Mouse (Mus musculus) urinary bladder, postnatal 10 days (tissue): ENCODE measurements at regions not wholly inside any gene's neighbourhood (a gene's known extent, or its start where the extent isn't known, plus 50 kb on each side); places are given as distances from the start of the nearest gene placed in this dataset.

ENCODE experiments used
- DNase-seq: peaks from one replicate; pipeline ENCODE4 v3.0.0; 2022; ENCODE audit warnings: low spot score

GRCm38 (mm10) chr12:27143310-27143709 is 199.1 kb downstream of the Sox11 start:
- no peak for DNase-seq

DNA sequence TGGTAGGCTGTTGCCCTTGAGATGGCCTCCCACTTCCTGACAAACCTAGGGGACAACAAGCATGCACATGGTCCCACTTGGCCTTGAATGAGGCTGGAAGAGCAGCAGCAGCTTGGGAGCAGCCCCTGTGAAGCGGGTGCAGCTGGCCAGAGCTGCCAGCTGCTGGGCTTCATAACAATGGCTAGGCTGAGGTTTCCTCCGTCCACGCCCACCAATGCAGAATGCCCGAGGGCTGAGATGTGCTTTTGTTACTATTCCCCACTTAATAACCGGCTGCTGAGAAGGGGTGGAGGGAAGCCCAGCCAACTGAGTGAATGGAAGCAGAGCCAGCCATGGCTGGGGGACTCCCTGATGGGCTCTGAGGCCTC is 202.1 kb downstream of the Sox11 start:
- no peak for DNase-seq

- DNase-seq: no peak
Observed at GRCm38 (mm10) chr12:27139683-27140334, 202.6 kb downstream of the Sox11 start.

DNA sequence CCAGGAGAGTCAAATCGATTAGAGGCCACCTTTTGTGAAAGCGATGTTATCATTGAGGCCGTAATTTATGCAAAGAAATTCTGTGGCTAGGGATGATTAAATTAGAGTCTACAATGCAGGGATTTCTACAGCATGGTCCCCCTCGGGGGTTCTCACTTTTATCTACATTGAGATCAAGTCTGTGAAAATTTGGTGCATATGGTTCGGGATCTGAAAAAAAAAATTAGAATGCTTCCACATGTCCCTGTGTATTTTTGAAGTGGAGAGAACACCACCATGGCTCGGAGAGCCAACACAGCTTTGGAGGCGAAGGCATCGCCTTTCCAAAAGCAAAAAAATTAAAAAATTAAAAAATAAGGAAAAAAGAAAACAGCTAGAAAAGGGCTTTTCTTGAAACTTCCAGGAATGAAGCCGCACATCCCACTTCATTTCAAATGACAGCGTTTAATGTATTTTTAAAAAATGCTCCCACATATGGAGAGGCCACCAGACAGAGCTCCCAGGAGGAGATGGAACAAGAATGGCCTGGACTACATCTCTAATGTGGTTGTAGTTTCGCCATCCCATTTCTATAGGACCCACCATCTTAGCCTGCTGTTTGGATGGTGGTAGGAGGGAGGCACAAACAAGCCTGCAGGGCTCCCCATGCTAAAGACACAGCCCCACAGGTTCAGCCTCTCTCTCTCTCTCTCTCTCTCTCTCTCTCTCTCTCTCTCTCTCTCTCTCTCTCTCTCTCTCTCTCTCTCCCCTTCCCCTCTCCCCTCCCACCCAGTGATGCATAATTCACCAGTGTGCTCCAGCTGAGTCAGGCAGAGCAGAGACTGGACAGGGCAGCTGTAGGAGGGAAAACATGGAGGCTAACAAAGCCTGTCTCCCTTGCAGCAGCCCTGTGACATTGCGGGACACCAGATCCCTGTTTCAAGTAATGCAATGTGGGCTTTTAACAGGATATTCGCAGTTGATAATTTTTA is 203.4 kb downstream of the Sox11 start:
- no peak for DNase-seq

- no peak for DNase-seq
Observed at GRCm38 (mm10) chr12:27135997-27136559, 206.3 kb downstream of the Sox11 start.

- no peak for DNase-seq
Observed at GRCm38 (mm10) chr12:27130544-27130943, 211.8 kb downstream of the Sox11 start.

- DNase-seq: no peak
Observed at GRCm38 (mm10) chr12:27127054-27127605, 215.2 kb downstream of the Sox11 start.

DNA sequence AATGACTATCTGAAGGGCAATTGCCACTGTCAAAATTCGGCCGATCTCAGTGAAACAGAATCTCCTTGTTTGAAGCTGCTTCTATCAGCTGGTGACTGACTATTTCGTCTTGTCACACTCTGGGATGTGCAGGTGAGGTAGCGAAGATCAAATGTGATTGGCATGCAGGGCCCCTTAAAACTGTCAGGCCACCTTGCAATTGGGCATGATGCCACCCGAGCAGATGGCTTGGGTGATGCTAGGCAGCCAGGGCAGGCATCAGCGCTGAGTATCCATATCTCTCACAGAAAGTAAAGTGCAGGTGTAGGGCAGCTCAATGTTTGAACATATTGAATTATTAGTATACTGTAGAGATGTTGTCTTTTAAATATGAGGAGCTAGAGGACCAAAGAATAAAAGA is 223.8 kb downstream of the Sox11 start:
- no peak for DNase-seq

DNA sequence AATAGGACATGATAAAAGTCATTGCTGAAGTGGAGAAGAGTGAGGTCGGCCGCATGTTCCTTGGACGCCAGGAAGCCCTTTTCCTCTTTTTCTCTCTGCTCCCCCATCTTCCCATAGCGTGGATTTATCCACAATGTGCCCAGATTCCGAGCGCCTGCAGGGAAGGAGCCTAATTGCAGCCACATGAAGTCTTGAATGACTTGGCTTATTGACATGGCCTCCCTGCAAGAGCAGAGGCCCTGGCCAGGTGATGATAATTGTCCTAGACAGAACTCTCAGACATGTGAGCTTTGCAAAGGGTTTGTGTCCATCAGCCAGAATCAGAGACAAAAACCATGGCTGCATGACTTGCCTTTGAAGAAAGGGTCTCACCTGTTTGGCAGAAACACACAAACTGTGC is 227.0 kb downstream of the Sox11 start:
- DNase-seq: no peak

DNA sequence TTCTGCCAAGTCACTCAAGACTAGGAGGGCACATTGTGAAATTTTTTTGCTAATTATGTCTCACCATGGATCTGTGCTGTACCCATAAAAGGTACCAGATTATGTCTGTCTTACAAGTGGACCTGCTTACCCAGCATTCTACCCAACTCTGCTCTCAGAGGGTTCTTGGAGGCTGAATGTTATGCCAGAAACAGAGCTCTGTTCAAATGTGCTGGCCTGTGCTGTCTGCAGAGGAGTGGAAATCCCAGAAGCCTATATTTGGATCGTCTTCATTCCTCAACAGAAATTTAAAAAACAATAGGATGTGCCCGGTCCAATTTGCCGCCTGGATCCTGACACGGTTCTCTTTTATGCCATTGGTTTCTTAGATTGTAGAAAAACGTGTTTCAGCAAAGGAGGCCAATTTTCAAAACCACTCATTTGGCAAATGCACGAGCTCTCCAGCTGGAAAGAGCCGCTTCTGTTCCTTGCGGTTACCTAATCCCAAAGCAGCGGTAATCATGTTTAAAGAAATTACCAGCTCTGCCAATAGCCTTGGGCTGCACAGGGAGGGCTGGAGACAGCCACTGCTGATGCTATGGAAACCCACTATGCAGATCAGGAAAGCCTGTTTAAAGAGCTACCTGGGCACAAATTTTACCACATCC is 237.3 kb downstream of the Sox11 start:
- DNase-seq: no peak

DNA sequence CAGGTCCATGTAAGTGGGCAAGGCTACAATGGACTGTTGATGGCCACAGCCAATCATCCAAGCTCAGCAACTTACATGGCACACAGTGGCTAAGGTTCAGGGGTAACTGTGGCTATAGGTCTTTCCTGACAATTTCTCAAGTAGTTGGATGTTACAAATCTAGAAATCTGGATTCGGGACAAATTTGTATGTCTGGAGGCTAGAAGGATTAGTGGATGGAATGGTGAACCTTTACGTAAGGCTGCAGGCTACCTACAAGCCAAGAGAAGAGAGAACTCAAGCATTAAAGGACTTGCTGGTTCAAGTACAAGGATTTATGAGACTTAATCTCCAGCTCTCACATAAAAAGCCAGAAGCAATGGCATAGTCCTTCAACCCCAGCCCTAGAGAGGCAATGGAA is 239.4 kb downstream of the Sox11 start:
- no peak for DNase-seq

DNA sequence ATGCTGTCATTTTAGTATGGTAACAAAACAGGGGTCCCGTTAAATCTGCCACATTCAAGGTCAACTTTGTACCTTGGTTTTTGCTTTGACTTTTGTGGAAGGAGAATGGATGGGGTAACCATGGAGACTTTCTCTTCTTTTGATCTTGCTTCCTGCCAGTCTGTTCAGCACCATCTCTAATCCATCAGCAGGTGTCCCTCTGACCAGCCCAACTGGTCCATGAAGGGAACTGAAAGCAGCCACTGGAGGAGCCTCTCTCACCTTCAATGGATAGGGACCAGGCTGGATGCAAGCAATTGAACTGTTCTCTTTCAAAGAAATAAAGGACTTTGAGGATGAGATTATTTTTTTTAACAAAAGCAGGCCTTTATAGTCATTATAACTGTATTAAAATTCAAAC is 253.2 kb downstream of the Sox11 start:
- DNase-seq: no peak

GRCm38 (mm10) chr12:27085890-27086289 is 256.5 kb downstream of the Sox11 start:
- DNase-seq: no peak

- no peak for DNase-seq
Observed at GRCm38 (mm10) chr12:27083645-27084550, 258.5 kb downstream of the Sox11 start.

DNA sequence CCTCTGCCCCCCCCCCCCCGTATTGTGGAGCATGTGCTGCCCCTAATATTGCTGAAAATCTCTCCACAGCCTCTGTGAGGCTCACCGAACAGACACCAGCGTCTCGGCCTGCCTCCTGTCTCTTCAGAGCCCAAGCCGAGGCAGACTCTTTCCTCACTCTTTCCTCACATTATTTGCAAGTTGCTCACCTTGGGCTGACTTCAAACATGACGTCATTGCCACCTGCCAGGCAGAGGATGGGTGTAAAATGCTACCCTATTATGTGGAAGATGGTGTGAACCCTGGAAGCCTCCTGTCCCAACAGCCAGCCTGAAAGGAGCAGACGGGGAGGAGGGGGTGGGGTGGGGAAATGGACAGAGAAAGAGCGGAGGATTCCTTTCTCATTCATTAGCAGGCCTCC is 259.3 kb downstream of the Sox11 start:
- no peak for DNase-seq

GRCm38 (mm10) chr12:27082624-27083023 is 259.8 kb downstream of the Sox11 start:
- no peak for DNase-seq

DNA sequence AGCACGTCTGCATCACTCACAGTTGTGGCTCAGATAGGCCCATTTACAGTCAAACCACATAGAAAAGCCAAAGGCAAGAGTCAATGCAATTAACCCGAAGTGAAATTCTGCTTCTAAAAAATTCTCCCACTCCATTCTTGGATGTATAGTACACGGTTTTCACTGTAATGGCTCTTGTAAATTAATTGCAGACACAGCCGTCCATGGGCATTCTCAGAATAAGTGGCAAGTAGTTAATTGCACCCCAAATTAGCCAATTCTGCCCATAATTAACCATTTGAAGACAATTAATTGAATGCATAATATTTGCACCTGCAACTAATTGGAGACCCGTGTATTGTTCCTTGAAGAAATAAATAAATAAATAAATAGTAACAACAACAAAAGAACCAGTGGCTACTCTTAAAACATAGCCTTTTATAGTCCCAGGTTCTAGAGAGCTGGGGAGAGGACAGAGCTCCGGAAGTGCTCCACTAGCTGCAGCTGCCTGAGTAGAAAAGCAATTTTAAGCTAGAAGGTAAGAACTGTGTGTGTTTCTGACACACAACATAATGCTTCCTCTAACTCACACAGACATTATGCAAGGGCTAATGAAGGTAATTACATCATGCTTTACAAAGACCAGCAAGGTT is 266.2 kb downstream of the Sox11 start:
- DNase-seq: no peak

DNA sequence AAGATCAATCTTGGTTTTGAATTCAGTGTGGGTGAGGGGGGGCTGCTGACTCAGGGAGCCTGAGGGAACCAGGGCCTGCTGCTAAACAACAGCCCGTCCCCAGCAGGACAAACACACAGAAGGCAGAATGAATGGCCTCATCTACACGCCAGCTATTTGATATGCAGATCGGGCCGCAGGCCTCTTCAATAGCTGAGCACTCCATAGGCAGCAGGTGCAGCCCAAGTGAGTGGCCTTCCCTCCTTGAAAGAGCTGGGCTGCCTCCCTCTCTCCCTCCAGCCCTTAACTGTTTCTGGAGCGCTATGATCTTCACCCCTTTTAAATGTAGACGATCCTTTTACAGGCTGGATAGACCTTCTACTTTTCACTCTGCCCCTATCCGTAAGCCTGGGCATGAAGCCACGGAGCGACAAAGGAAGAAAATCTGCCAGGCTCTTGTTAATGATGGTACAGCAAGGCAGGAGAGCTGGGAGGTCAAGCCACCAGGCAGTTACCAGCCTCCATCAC is 277.3 kb downstream of the Sox11 start:
- no peak for DNase-seq

DNA sequence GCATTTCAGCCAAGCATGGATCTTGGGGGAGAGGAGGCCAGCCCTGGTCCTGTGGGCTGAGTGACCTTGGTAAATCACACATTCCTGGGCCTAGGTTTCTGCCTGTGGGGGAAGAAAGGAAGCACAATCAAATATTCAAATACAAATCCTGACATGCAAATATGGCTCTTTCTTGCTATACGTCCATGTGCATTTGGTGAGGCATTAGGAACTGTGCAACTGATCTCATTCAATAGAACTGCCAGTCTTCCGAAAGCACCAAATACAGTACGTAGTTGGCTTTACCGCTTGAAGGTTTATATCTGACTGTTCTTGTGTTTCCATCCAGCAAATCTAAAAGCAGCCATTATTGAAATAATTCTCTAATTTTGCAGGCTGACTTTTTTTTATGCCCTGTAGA is 278.9 kb downstream of the Sox11 start:
- DNase-seq: no peak

DNA sequence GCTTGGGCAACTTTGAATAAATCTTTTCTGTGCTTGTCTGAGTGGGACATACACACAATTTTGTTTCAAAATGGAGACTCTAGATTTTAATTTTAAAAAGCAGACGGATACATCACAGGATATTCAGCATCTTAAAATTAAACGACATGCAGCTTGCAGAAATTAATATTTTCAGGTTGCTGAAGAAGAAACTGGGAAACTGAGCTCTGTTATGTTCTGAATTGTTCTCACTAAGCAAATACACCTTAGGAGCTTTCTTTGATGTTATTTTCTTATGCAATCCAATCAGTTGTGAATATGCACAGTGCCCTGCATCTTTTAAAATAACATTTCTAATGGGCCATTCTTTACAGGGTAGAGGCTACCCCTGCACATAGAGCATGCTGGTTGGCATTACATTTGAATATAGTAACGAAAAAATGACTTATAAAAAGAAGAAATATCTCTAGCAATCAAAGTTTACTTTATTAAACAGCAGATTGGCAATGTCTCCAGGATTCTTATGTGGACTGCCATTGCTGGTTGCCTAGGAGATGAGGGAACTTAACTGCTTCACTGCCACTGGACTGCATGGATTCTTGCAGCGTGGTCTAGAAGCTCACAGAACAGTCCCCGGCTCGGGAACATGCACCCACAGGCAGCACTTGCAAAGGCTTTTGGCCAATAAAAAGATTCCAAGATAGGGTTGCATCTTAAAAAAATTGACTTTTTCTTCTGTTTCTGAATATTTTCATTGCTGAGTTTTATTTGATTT is 279.7 kb downstream of the Sox11 start:
- no peak for DNase-seq
